Mouse (Mus musculus) common myeloid progenitor, adult 5-6 weeks (primary cell): ENCODE data around the gene Spred1. TPM values are rescaled to one million over a fixed set of nuclear protein-coding genes. Genes with fewer than 3 reads are reported as not detected.
A peak's percentile ranks its signal among the peaks of the same experiment; 100 is the strongest.
"Not testable (repeated sequence)": the region's sequence is repeated elsewhere in the genome, so short reads cannot be mapped to it uniquely, and the experiment has no call there.

ENCODE experiments used
- ATAC-seq: replicated peaks from 2 replicates; pipeline ENCODE4 v1.8.0; 2016; ENCODE audit warnings: low read depth, mild to moderate bottlenecking, moderate TSS enrichment, inconsistent platforms; ENCODE audit not compliant: poor library complexity, severe bottlenecking
- total RNA-seq: library from RNA; stranded (forward); fragments of 200-1000, 187-1606 nt; gene quantifications from 2 replicates; pipeline ENCODE4 v1.2.3, GENCODE M21; 2017

The Spred1 gene
- total RNA-seq, 1 experiment from 2014 or later, result 44.4 TPM

- ATAC-seq, result peak; percentile 33
These were observed 1.6 kb upstream of the Spred1 start for GRCm38 (mm10) chr2:117119291-117120245.

GRCm38 (mm10) chr2:117120246-117121211 lies 645 bp upstream of the Spred1 start:
- ATAC-seq, result peak; percentile 71

GRCm38 (mm10) chr2:117121984-117122605 lies 921 bp downstream of the Spred1 start:
- no peak for ATAC-seq

- ATAC-seq, result peak; percentile 36
These were observed 1.6 kb downstream of the Spred1 start for GRCm38 (mm10) chr2:117122701-117123337.

- no peak for ATAC-seq
These were observed 2.5 kb downstream of the Spred1 start for GRCm38 (mm10) chr2:117123701-117124100.

- no peak for ATAC-seq
These were observed 3.7 kb downstream of the Spred1 start for GRCm38 (mm10) chr2:117124839-117125238.

GRCm38 (mm10) chr2:117129156-117129555 lies 8.0 kb downstream of the Spred1 start:
- no peak for ATAC-seq

GRCm38 (mm10) chr2:117131041-117131440 lies 9.9 kb downstream of the Spred1 start:
- ATAC-seq, result not testable (repeated sequence)

- no peak for ATAC-seq
These were observed 10.7 kb downstream of the Spred1 start for GRCm38 (mm10) chr2:117131910-117132309.

GRCm38 (mm10) chr2:117133541-117133940 lies 12.4 kb downstream of the Spred1 start:
- ATAC-seq, result no peak

- no peak for ATAC-seq
These were observed 16.6 kb downstream of the Spred1 start for GRCm38 (mm10) chr2:117137751-117138150.

GRCm38 (mm10) chr2:117138932-117139331 lies 17.8 kb downstream of the Spred1 start:
- ATAC-seq, result no peak

- no peak for ATAC-seq
These were observed 18.8 kb downstream of the Spred1 start for GRCm38 (mm10) chr2:117139977-117140376.

- peak; percentile 36; the same call in 1 of the 2 replicates for ATAC-seq
These were observed 21.9 kb downstream of the Spred1 start for GRCm38 (mm10) chr2:117143106-117143505.

- ATAC-seq, result peak; percentile 59
These were observed 24.9 kb downstream of the Spred1 start for GRCm38 (mm10) chr2:117146026-117146425.

- no peak for ATAC-seq
These were observed 25.4 kb downstream of the Spred1 start for GRCm38 (mm10) chr2:117146617-117147016.

- no peak for ATAC-seq
These were observed 31.0 kb downstream of the Spred1 start for GRCm38 (mm10) chr2:117152161-117152560.

- ATAC-seq, result peak; percentile 55; the same call in 1 of the 2 replicates
These were observed 47.2 kb downstream of the Spred1 start for GRCm38 (mm10) chr2:117168379-117168778.

- ATAC-seq, result peak; percentile 78
These were observed 47.9 kb downstream of the Spred1 start for GRCm38 (mm10) chr2:117169037-117169436.
